In genomic region chr10:30629513-30629912, GRCm38 (mm10) we compare ENCODE assay signal across 8 mouse cellular contexts. TPM values are rescaled to one million over a fixed set of nuclear protein-coding genes. Genes with fewer than 3 reads are reported as not detected.
A peak's percentile ranks its signal among the peaks of the same experiment; 100 is the strongest.
DNase-seq lines count a peak whose midpoint lies in the region; ATAC-seq and TF ChIP-seq lines count a peak whose summit lies in the region.
"Had no signal": no experiment of that assay in that cellular context is flagged by ENCODE, and none has a peak within 500 bp of the region (broad histone marks: within the 10 kb centered on the region; RNA-seq: fewer than 3 reads in every experiment).

TSS of gene Hint3 (minus strand) at chr10:30629632.

- no peak within 1 kb of the TSS for H3K4me2 ChIP-seq in forebrain, postnatal 0 days (ENCODE audit: low read depth)
- H3K4me2 ChIP-seq in hindbrain, embryonic 15.5 days = no peak within 1 kb of the TSS

- H3K27me3 ChIP-seq in ES-Bruce4 (ENCODE audit: control insufficient read depth, insufficient read depth, low read length, poor library complexity, severe bottlenecking) = no peaks in the 10 kb centered on the region
- H3K27me3 ChIP-seq in forebrain, postnatal 0 days (ENCODE audit: insufficient read depth, low read length) = no peaks in the 10 kb centered on the region
- no peaks in the 10 kb centered on the region for H3K27me3 ChIP-seq in hindbrain, embryonic 15.5 days
- no peaks in the 10 kb centered on the region for H3K27me3 ChIP-seq in midbrain, embryonic 10.5 days (ENCODE audit: low read depth, poor library complexity, severe bottlenecking)

- H3K9ac ChIP-seq in ES-Bruce4 (ENCODE audit: low read depth, poor library complexity, severe bottlenecking) = no peak within 1 kb of the TSS
- no peak within 1 kb of the TSS for H3K9ac ChIP-seq in forebrain, postnatal 0 days
- no peak within 1 kb of the TSS for H3K9ac ChIP-seq in hindbrain, embryonic 15.5 days

- no peak within 1 kb of the TSS for H3K4me3 ChIP-seq in ES-Bruce4 (ENCODE audit: low read depth, low read length)
- H3K4me3 ChIP-seq in forebrain, postnatal 0 days (ENCODE audit: low read depth, low read length) = no peak within 1 kb of the TSS
- H3K4me3 ChIP-seq in hindbrain, embryonic 15.5 days = no peak within 1 kb of the TSS
- no peak within 1 kb of the TSS for H3K4me3 ChIP-seq in midbrain, embryonic 10.5 days
- H3K4me3 ChIP-seq: erythroblast, embryonic 14.5 days had no signal

- H3K27ac ChIP-seq in ES-Bruce4 (ENCODE audit: insufficient read depth, low read length) = peak within 1 kb of the TSS; percentile 97
- H3K27ac ChIP-seq in forebrain, postnatal 0 days (ENCODE audit: low read depth, low read length) = no peak within 1 kb of the TSS
- H3K27ac ChIP-seq in hindbrain, embryonic 15.5 days (replicated peaks) = no peak within 1 kb of the TSS
- H3K27ac ChIP-seq in midbrain, embryonic 10.5 days (replicated peaks) = no peak within 1 kb of the TSS

- TF ChIP-seq POLR2A in ES-Bruce4 (IDR thresholded peaks at IDR 0.05; ENCODE audit: insufficient read depth, low read length) = no peak

- no peak for ATAC-seq in activated CD4-positive, CD25-positive, alpha-beta regulatory T cell, adult 4 months
- no peak for ATAC-seq in forebrain, postnatal 0 days
- ATAC-seq in hindbrain, embryonic 15.5 days (ENCODE audit: low FRiP score, low read depth) = no peak

- TF ChIP-seq CTCF in ES-Bruce4 (IDR thresholded peaks at IDR 0.05; ENCODE audit: low read depth, low read length) = no peak
- no peak for TF ChIP-seq CTCF in forebrain, postnatal 0 days (IDR thresholded peaks at IDR 0.05; ENCODE audit: low read depth)

- no peak for TF ChIP-seq EP300 in ES-Bruce4 (IDR thresholded peaks at IDR 0.05; ENCODE audit: insufficient read depth, low read depth, low read length)

- 89% methylated on average over 3 of the region's 3 CpGs for WGBS in forebrain, postnatal 0 days
- WGBS in hindbrain, embryonic 15.5 days = 87% methylated on average over 3 of the region's 3 CpGs
- WGBS in midbrain, embryonic 10.5 days = 86% methylated on average over 3 of the region's 3 CpGs

- H3K4me1 ChIP-seq in ES-Bruce4 (ENCODE audit: control insufficient read depth, insufficient read depth, low read length) = no peaks in the 10 kb centered on the region
- H3K4me1 ChIP-seq in forebrain, postnatal 0 days (ENCODE audit: insufficient read depth) = no peaks in the 10 kb centered on the region
- H3K4me1 ChIP-seq in hindbrain, embryonic 15.5 days (replicated peaks) = no peaks in the 10 kb centered on the region
- H3K4me1 ChIP-seq in midbrain, embryonic 10.5 days = 0 out of 2 replicates have a peak, but pooled peaks cover 4% of the 10 kb centered on the region

- H3K9me3 ChIP-seq in ES-Bruce4 (replicated peaks; ENCODE audit: control insufficient read depth, insufficient read depth, low read length, poor library complexity, severe bottlenecking) = peaks cover 26% of the 10 kb centered on the region
- H3K9me3 ChIP-seq in forebrain, postnatal 0 days (ENCODE audit: low read length) = no peaks in the 10 kb centered on the region
- no peaks in the 10 kb centered on the region for H3K9me3 ChIP-seq in hindbrain, embryonic 15.5 days
- H3K9me3 ChIP-seq in midbrain, embryonic 10.5 days (replicated peaks) = no peaks in the 10 kb centered on the region

- no peak for DNase-seq in forebrain, postnatal 0 days
- DNase-seq in midbrain, embryonic 10.5 days (ENCODE audit: low spot score) = no peak
- DNase-seq in cerebellum, adult 8-10 months = no peak
- DNase-seq in cerebellum, postnatal 25 days = no peak

- no peaks in the 10 kb centered on the region for H3K36me3 ChIP-seq in ES-Bruce4 (ENCODE audit: control insufficient read depth, insufficient read depth, low read length, poor library complexity, severe bottlenecking)
- no peaks in the 10 kb centered on the region for H3K36me3 ChIP-seq in forebrain, postnatal 0 days (ENCODE audit: insufficient read depth)
- H3K36me3 ChIP-seq in hindbrain, embryonic 15.5 days = no peaks in the 10 kb centered on the region
- H3K36me3 ChIP-seq in midbrain, embryonic 10.5 days = no peaks in the 10 kb centered on the region

RNA-seq across cellular contexts. Expression of gene Hint3, which starts in this region (rescaled TPM):
- polyA plus RNA-seq in ES-Bruce4 (2011; ENCODE audit: insufficient read depth, insufficient read length, low read depth, missing spikeins) = 31.0 and 32.4 TPM in 2 replicates
- 10 to 100 TPM; 44.0 to 54.8 TPM for polyA plus RNA-seq in activated CD4-positive, CD25-positive, alpha-beta regulatory T cell, adult 4 months (2017; shearing (Covaris generic))
- 30.8 and 43.8 TPM in 2 replicates for total RNA-seq in forebrain, postnatal 0 days (2014; rRNA removed)
- polyA plus RNA-seq in forebrain, postnatal 0 days (2015; fragmentation: Nextera tagmentation; extraction: Ambion mirVana) = 13.3 and 15.6 TPM in 2 replicates
- 17.7 and 20.8 TPM in 2 replicates for polyA plus RNA-seq in hindbrain, embryonic 15.5 days (2015; fragmentation: Nextera tagmentation; extraction: Ambion mirVana)
- 14.6 and 16.7 TPM in 2 replicates for polyA plus RNA-seq in midbrain, embryonic 10.5 days (2016; fragmentation: Nextera tagmentation; extraction: Ambion mirVana)
